Mouse (Mus musculus): Measurements from ENCODE around the gene Rpl36al.

DNA sequence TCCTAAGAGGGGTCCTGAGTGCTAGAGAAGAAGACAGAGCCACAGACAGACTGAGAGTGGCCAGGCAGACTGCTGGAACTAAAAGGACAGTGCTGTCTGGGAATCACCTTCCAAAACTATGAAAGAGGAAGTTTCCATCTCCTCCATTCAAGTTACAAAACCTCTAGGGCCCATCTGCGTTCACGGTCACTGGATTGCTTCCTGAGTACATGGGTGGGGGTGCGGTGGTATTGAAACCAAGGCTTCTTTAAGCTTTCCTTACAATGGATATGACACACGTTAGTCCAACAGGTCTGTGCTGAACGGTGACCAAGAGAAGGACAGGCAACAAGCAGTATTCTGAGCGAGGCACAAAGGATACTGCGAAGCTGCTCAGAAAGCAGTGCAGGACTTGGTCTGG is 30.5 kb upstream of the Rpl36al start:
- TF ChIP-seq EP300 (optimal IDR thresholded peaks at IDR 0.05) = no peak
- no peak for TF ChIP-seq CTCF (IDR thresholded peaks at IDR 0.05; ENCODE audit: low read depth)

Measured in stomach, postnatal 0 days (tissue).